ENCODE assay signal across 1 mouse cellular context in the genomic region with DNA sequence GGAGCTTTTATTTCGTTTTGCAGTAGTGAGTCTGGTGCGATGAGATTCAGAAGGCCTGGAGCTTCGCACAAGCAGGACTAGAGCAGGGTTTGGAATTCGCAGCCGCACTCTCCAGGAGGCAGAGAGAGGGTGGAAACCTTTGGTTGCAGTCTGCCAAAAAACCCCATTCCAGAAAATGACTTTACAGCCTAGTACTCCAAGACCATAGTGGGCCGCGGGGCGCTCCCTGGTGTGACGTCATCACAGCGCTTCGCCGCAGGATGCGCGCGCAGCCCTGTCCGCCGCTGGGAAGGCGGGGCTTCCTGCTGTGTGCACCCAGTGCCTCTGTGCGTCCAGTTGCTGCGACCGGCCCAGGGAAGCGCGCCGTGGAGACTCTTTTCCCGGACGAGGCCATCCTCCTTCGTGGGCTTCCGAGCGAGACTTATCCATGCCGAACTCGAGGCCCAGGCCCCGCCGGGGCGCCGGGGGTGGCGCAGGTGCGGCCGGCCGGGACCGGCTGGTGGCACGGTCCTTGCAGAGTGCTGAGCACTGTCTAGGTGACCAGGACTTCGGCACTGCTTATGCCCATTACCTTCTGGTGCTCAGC.
TF ChIP-seq lines count a peak whose summit lies in the region.

A gene (plus strand): TSS at position 277 of the 586 bp plus-strand sequence.

TF ChIP-seq in MEL, 35 proteins besides CTCF, POLR2A, EP300 and RAD21 (continued from another document):
- TF ChIP-seq ZKSCAN1 (IDR thresholded peaks at IDR 0.05; ENCODE audit: low read depth, low read length) (no peak), USF1 (IDR thresholded peaks at IDR 0.05; ENCODE audit: low read depth, low read length) (0 out of 2 replicates have a peak, but pooled peaks have one; percentile 6), MXI1 (IDR thresholded peaks at IDR 0.05; ENCODE audit: low read depth, low read length) (peak; percentile 56; the same call in 1 of the 2 replicates), CHD1 (IDR thresholded peaks at IDR 0.05; ENCODE audit: low read depth, low read length) (no peak)
